24 mouse cellular contexts compared by ENCODE assay signal in the genomic region with DNA sequence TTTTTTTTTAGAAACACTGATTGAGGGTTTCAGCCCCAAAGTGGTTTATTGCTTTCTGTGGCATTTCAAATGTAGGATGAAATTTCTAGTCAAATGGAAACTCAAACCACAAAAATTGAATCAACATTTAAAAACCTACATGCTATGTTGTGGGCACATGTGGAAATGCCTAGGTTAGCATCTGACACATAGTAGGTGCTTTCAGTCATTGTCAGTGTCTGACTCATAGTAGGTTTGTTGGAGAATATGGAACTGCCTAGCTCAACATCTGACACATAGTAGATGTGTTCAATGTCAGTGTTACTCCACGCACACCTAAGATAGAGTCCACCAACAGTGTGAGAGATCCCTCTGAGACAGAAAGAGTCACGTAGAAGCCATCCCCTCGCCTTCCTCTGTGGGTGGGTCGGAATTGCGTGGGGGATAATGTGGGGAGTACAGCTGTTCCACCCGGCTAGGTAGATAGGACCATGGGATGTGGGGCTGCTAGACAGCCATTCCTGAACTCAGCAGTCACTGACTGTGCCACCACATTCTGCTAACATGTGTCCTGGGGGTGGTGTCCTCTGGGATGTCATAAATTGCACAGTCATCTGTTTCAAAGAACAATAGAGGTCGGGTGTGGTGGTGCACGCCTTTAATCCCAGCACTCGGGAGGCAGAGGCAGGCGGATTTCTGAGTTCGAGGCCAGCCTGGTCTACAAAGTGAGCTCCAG. TPM values are rescaled to one million over a fixed set of nuclear protein-coding genes. Genes with fewer than 3 reads are reported as not detected.
A peak's percentile ranks its signal among the peaks of the same experiment; 100 is the strongest.
DNase-seq lines count a peak whose midpoint lies in the region; ATAC-seq and TF ChIP-seq lines count a peak whose summit lies in the region.
"Had no signal": no experiment of that assay in that cellular context is flagged by ENCODE, and none has a peak within 500 bp of the region (broad histone marks: within the 10 kb centered on the region; RNA-seq: fewer than 3 reads in every experiment).

No protein-coding gene starts in this region.

- H3K4me1 ChIP-seq in ES-E14 (ENCODE audit: control insufficient read depth in 2 of 2, insufficient read depth in 2 of 2, low read length in 2 of 2, poor library complexity in 1 of 2) = peaks cover 14 to 25% of the 10 kb centered on the region in 2 experiments
- H3K4me1 ChIP-seq: embryonic facial prominence, embryonic 13.5 days; embryonic facial prominence, embryonic 15.5 days had no signal

- no peaks in the 10 kb centered on the region for H3K9me3 ChIP-seq in ES-E14 (ENCODE audit: control insufficient read depth, insufficient read depth, low read depth, low read length)
- H3K9me3 ChIP-seq: embryonic facial prominence, embryonic 13.5 days; embryonic facial prominence, embryonic 15.5 days; forebrain, embryonic 10.5 days; forebrain, embryonic 12.5 days had no signal

- in situ Hi-C loops in ES-E14 (cut with MboI; ENCODE audit: low sequenced_read_pairs in 2 of 2, unreplicated experiment in 2 of 2) = no loop called here

- no peak overlapping the region for H3K27ac ChIP-seq in ES-E14 (ENCODE audit: insufficient read depth, low read depth, low read length, poor library complexity, severe bottlenecking)
- H3K27ac ChIP-seq: embryonic facial prominence, embryonic 13.5 days; embryonic facial prominence, embryonic 15.5 days; forebrain, embryonic 10.5 days; forebrain, embryonic 12.5 days had no signal

- no peak for ATAC-seq in megakaryocyte, adult 5-6 weeks (ENCODE audit: poor library complexity, severe bottlenecking)
- ATAC-seq: activated CD4-positive, CD25-positive, alpha-beta regulatory T cell, adult 4 months; forebrain, embryonic 14.5 days; forebrain, embryonic 16.5 days; Patski had no signal

- no peak overlapping the region for H3K9ac ChIP-seq in ES-E14 (ENCODE audit: insufficient read depth, low read depth, low read length, poor library complexity, severe bottlenecking)
- H3K9ac ChIP-seq: embryonic facial prominence, embryonic 13.5 days; embryonic facial prominence, embryonic 15.5 days; forebrain, embryonic 12.5 days had no signal

- H3K36me3 ChIP-seq in ES-E14 (ENCODE audit: control insufficient read depth, insufficient read depth, low read length, poor library complexity, severe bottlenecking) = no peaks in the 10 kb centered on the region
- H3K36me3 ChIP-seq: embryonic facial prominence, embryonic 13.5 days; embryonic facial prominence, embryonic 15.5 days; forebrain, embryonic 10.5 days; forebrain, embryonic 12.5 days had no signal

- peak; percentile 21 for DNase-seq in CD4-positive helper T cell, adult 2 months (ENCODE audit: low read depth, low spot score)
- DNase-seq in ES-E14 (ENCODE audit: low read depth, low spot score) (no peak), R1 (ENCODE audit: low read depth, low spot score) (peak; percentile 27)
- DNase-seq in induced T-regulatory cell, adult 2 months (ENCODE audit: low read depth) = peak; percentile 50
- no peak for DNase-seq in right cerebral cortex, adult 18-20 months
- no peak for DNase-seq in layer of hippocampus, adult 8-10 months (ENCODE audit: low spot score in 2 of 2)
- DNase-seq: adrenal gland, adult 8-10 months; adrenal gland, postnatal 36 days; B cell, adult 2 months; cerebellum, adult 11-12 months; cerebellum, adult 2 months; cerebellum, adult 9-11 months; cerebellum, postnatal 36 days; embryo, embryonic 11 days had no signal

- H3K4me3 ChIP-seq in ES-E14 (ENCODE audit: insufficient read depth in 1 of 2, low read depth in 1 of 2, low read length in 2 of 2, poor library complexity in 1 of 2, severe bottlenecking in 1 of 2) = no peak overlapping the region
- H3K4me3 ChIP-seq: embryonic facial prominence, embryonic 13.5 days; embryonic facial prominence, embryonic 15.5 days; erythroblast, embryonic 14.5 days; forebrain, embryonic 10.5 days; forebrain, embryonic 12.5 days had no signal

TF ChIP-seq in ES-E14, 5 proteins besides CTCF, POLR2A, EP300 and RAD21:
- TF ChIP-seq ZNF384 (IDR thresholded peaks at IDR 0.05; ENCODE audit: low read depth, low read length) = no peak
- TF ChIP-seq ZC3H11A (IDR thresholded peaks at IDR 0.05; ENCODE audit: borderline replicate concordance, low read depth, low read length) = no peak
- TF ChIP-seq MAFK (IDR thresholded peaks at IDR 0.05; ENCODE audit: insufficient read depth, low read depth, low read length) = peak; percentile 61; the same call in 1 of the 2 replicates
- no peak for TF ChIP-seq HCFC1 (IDR thresholded peaks at IDR 0.05; ENCODE audit: borderline replicate concordance, insufficient read depth, low read length)
TF ChIP-seq in ES-E14: peak in this region for 1.

RNA-seq across cellular contexts. Expression of gene Fbxo47, which starts 24.8 kb away (rescaled TPM):
- 2.2 and 4.1 TPM in 2 replicates for total RNA-seq in ES-E14 (2012; rRNA removed)
- 0.30 and 2.1 TPM in 2 replicates for total RNA-seq in megakaryocyte, adult 5-6 weeks (2015)
- total RNA-seq in megakaryocyte, adult 5-6 weeks (2017) = 0.73 and 1.5 TPM in 2 replicates
- total RNA-seq in layer of hippocampus, adult 8-10 months (2022) = 1 to 10 TPM; 1.9 to 4.6 (median 2.4) TPM

Comparison
In these comparisons a context has a peak if more than half of its experiments do, and no peak if none do; other contexts are left out.
1. DNase-seq: peak in CD4-positive helper T cell, adult 2 months (single experiment), R1 (single experiment) and induced T-regulatory cell, adult 2 months (single experiment); none in ES-E14 (single experiment), right cerebral cortex, adult 18-20 months (single experiment) and layer of hippocampus, adult 8-10 months (0 of 2).